Mouse (Mus musculus) c-Kit-positive CD71-positive TER-119-negative erythroid progenitor cells, embryonic 14.5 days (primary cell): Measurements from ENCODE around the gene Gm20422.

Experiments
- DNase-seq: peaks from one replicate; pipeline ENCODE4 v3.0.0-alpha.2; 2013; ENCODE audit warnings: low read depth

Gm20422 gene

DNA sequence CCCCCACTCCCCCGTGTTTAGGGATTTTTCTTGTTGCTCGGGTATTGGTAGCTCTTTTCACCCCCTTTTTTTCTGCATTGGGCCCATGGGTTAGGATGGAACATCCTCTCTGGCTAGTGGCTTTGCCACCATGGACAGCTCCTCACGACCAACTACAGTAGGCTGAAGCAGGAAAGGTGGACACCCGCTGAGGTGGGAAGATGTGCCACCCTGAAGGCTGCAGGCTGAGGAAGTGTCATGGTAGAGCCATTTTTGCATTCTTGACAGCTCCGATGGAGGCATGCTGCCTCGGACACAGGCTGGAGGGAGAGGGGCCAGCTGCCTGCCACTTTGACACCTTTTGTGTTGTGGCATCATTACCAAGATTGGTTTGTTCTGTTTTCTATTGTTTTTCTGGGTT, 72.9 kb downstream of the Gm20422 start:
- no peak for DNase-seq
